Mouse (Mus musculus) olfactory bulb, adult 2 months (tissue): ENCODE results near the gene Mtmr14. TPM values are rescaled to one million over a fixed set of nuclear protein-coding genes. Genes with fewer than 3 reads are reported as not detected.

Experiments used
- H3K27ac ChIP-seq: fragments of 200-500 bp; 2 replicates; pipeline ENCODE4 v1.5.1; 2012; ENCODE audit warnings: low read depth, low read length; ENCODE audit not compliant: insufficient read depth
- H3K4me1 ChIP-seq: fragments of 200-500 bp; 2 replicates; pipeline ENCODE4 v1.6.1; 2012; ENCODE audit warnings: low read length; ENCODE audit not compliant: control insufficient read depth, insufficient read depth
- H3K4me3 ChIP-seq: fragments of 200-500 bp; 2 replicates; pipeline ENCODE4 v1.5.1; 2012; ENCODE audit warnings: mild to moderate bottlenecking, low read depth, low read length, moderate library complexity; ENCODE audit not compliant: insufficient read depth
- CTCF ChIP-seq: fragments of 200-500 bp; IDR thresholded peaks from 2 replicates; pipeline ENCODE4 v1.5.1; 2012; ENCODE audit warnings: low read depth, mild to moderate bottlenecking, low read length, moderate library complexity; ENCODE audit not compliant: insufficient read depth
- POLR2A ChIP-seq: fragments of 200-500 bp; IDR thresholded peaks from 2 replicates; pipeline ENCODE4 v1.6.1; 2012; ENCODE audit warnings: mild to moderate bottlenecking, low read depth, low read length, moderate library complexity; ENCODE audit not compliant: insufficient read depth
- WGBS: fragments of 180-500 bp; shearing (Covaris S2); methylation state at CpG from one replicate; pipeline ENCODE4 v1.1.7; 2018; 5-methylcytosine and 5-hydroxymethylcytosine counted together
- polyA plus RNA-seq: library from polyadenylated mRNA; stranded (reverse); fragments of >200 nt; gene quantifications from 2 replicates; pipeline ENCODE4 v1.2.4, GENCODE M21; 2012; ENCODE audit warnings: low replicate concordance; ENCODE audit not compliant: missing spikeins, insufficient read depth, insufficient read length

The Mtmr14 gene
- polyA plus RNA-seq, 1 experiment, result not detected

GRCm38 (mm10) chr6:113238442-113238841 is 799 bp downstream of the Mtmr14 start:
- TF ChIP-seq POLR2A, result no peak
- TF ChIP-seq CTCF, result no peak
- WGBS, result 35% methylated on average over 6 of the region's 6 CpGs

GRCm38 (mm10) chr6:113242753-113243152 is 5.1 kb downstream of the Mtmr14 start:
- TF ChIP-seq CTCF (no peak), POLR2A (no peak)
- 69% methylated on average over 1 of the region's 1 CpGs for WGBS
- Histone ChIP-seq H3K4me1 (peaks cover 3% of the 10 kb centered on the region), H3K4me3 (no peak overlapping the region), H3K27ac (no peak overlapping the region)

More at GRCm38 (mm10) chr6:113238442-113238841, 799 bp downstream of the Mtmr14 start:
- H3K4me3 ChIP-seq, result peak overlapping the region; percentile 70
- H3K27ac ChIP-seq, result no peak overlapping the region
- H3K4me1 ChIP-seq, result peaks cover 3% of the 10 kb centered on the region

- TF ChIP-seq CTCF (no peak), POLR2A (no peak)
- H3K4me3 ChIP-seq, result no peak overlapping the region
- WGBS, result 95% methylated on average over 2 of the region's 2 CpGs
Measured at GRCm38 (mm10) chr6:113245585-113245984, 7.9 kb downstream of the Mtmr14 start.

GRCm38 (mm10) chr6:113250786-113251185 is 13.1 kb downstream of the Mtmr14 start:
- Histone ChIP-seq H3K4me1 (no peaks in the 10 kb centered on the region), H3K27ac (no peak overlapping the region), H3K4me3 (no peak overlapping the region)
- WGBS, result 94% methylated on average over 5 of the region's 5 CpGs
- TF ChIP-seq POLR2A (no peak), CTCF (no peak)

More at GRCm38 (mm10) chr6:113245585-113245984, 7.9 kb downstream of the Mtmr14 start:
- no peak overlapping the region for H3K27ac ChIP-seq
- H3K4me1 ChIP-seq, result no peaks in the 10 kb centered on the region

- H3K4me1 ChIP-seq, result no peaks in the 10 kb centered on the region
Measured at GRCm38 (mm10) chr6:113251921-113252320, 14.3 kb downstream of the Mtmr14 start.

GRCm38 (mm10) chr6:113254899-113255298 is 17.3 kb downstream of the Mtmr14 start:
- Histone ChIP-seq H3K4me3 (no peak overlapping the region), H3K4me1 (no peaks in the 10 kb centered on the region), H3K27ac (no peak overlapping the region)
- TF ChIP-seq CTCF (no peak), POLR2A (no peak)

More at GRCm38 (mm10) chr6:113251921-113252320, 14.3 kb downstream of the Mtmr14 start:
- no peak overlapping the region for H3K4me3 ChIP-seq
- no peak for TF ChIP-seq CTCF
- no peak for TF ChIP-seq POLR2A
- no peak overlapping the region for H3K27ac ChIP-seq

- WGBS, result 78% methylated on average over 8 of the region's 8 CpGs
- Histone ChIP-seq H3K4me1 (no peaks in the 10 kb centered on the region), H3K4me3 (no peak overlapping the region), H3K27ac (no peak overlapping the region)
- TF ChIP-seq CTCF (no peak), POLR2A (no peak)
Measured at GRCm38 (mm10) chr6:113261174-113261858, 23.7 kb downstream of the Mtmr14 start.

GRCm38 (mm10) chr6:113263531-113263930 is 25.9 kb downstream of the Mtmr14 start:
- TF ChIP-seq CTCF, result no peak
- no peak for TF ChIP-seq POLR2A
- Histone ChIP-seq H3K4me1 (no peaks in the 10 kb centered on the region), H3K4me3 (no peak overlapping the region), H3K27ac (no peak overlapping the region)
- WGBS, result 77% methylated on average over 6 of the region's 6 CpGs

- Histone ChIP-seq H3K27ac (no peak overlapping the region), H3K4me3 (no peak overlapping the region), H3K4me1 (no peaks in the 10 kb centered on the region)
- 93% methylated on average over 8 of the region's 8 CpGs for WGBS
- TF ChIP-seq POLR2A (no peak), CTCF (no peak)
Measured at GRCm38 (mm10) chr6:113264429-113264828, 26.8 kb downstream of the Mtmr14 start.
